Mouse (Mus musculus) adrenal gland, adult 2 months (tissue): ENCODE data around the gene Rrp15. TPM values are rescaled to one million over a fixed set of nuclear protein-coding genes. Genes with fewer than 3 reads are reported as not detected.
"Not testable (repeated sequence)": the region's sequence is repeated elsewhere in the genome, so short reads cannot be mapped to it uniquely, and the experiment has no call there.

Experiments used
- DNase-seq: peaks from one replicate; pipeline ENCODE4 v3.0.0; 2021
- long read RNA-seq: library from polyadenylated mRNA; stranded (forward); transcript quantifications from one replicate; pipeline ENCODE4 v2.0.0, GENCODE M21; 2021
- polyA plus RNA-seq: library from polyadenylated mRNA; depleted of rRNA; stranded (reverse); fragments of >200 nt; gene quantifications from 2 replicates; pipeline ENCODE4 v1.2.3, GENCODE M21; 2012; rRNA removed
- total RNA-seq, 2 experiments: library from RNA; stranded (reverse); gene quantifications; 2 replicates each; pipeline ENCODE4 v1.2.3; 2021

Rrp15 gene
- 10 to 100 TPM; 23.6 to 26.0 TPM for total RNA-seq
- polyA plus RNA-seq = 1.3 TPM in 2 replicates
- long read RNA-seq, transcript Rrp15-201 (5 exons, 1,321 nt) = major isoform, 19 of 19 reads
- long read RNA-seq, partial matches to known transcripts = 0 of 19 reads
- long read RNA-seq, other reads (novel, unspliced or antisense) = 0 of 19 reads

DNA sequence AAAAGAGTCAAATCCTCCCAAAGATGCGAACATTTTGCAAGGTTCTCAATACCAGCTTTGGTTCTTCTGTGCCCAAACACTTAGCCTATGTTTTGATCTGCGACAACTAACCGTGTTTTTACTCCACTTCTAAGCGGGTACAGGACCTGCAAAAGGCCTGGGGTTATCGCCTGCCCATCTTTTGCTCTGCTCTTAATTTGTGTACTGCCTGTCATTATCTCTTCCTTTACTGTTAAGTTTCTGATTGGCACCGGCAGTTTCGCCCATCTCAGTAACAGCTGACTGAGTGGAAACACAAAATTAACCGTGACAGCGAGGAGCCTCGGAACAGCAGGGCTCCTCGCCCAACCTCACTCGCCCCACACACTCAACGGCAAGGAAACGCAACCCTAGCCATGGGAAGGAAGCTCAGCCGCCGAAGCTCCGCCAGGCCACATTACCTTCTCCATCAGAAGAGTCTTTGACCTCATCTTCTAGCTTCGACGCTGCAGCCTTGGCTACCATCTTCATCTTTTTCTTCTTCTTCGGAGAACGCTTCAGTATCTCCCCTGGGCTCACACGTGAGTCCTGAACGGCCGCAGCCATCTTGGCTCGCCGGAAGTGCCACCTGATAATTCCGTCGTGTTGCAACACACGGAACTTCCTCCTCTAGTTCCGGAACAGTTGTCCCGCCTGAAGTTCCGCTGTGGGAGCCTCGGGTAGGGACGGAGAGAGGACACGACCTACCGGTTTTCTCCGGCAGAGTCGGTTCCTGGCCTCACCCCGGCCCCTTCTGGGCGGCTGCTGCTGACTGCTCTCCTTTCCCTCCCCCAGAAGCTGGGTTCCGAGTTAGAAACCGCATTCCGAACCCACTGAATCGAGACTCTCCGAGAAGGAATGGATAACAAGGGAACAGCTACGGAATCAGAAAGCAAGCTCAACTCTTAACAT is at the start of gene Rrp15:
Gene Rrp15, minus strand, starts transcription at position 635 of the 930 bp plus-strand sequence.
- DNase-seq = peak; percentile 87

DNA sequence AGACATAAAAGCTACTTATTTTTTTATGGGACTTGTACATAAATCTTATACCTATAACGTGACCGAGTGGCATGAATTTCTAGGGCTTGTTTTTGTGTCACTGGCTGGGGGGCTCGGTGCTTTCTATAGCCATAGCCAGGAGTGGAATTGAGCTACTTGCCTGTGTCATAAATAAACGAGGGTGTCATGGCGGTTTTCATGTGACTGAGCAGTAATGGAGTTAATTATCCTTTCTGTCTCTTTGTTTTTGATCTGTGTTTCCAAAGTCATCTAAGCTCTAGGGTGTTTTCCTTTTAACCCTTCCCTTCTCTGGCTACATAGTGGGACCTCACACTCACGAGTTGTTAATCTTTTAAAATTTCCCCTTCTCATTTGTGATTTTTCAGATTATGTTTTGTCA is 48.8 kb upstream of the Rrp15 start:
- DNase-seq = no peak

DNA sequence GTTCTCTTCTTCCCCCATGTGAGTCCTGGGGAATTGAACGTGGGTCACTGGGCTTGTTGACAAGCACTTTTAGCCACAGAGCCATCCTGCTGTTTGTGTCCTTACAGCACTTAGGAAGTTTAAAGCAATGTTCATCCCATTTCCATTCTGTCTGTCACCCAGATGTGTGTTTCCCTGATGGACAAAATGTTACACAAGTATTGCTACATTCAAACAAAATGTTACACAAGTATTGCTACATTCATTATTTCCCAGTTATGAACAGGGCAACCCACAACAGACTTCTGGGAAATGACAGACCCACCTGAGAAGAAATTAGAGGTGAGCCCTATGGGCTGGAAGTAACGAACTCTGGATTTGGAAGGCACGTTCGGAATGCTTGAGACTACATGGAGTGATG is 36.2 kb upstream of the Rrp15 start:
- DNase-seq = no peak

DNA sequence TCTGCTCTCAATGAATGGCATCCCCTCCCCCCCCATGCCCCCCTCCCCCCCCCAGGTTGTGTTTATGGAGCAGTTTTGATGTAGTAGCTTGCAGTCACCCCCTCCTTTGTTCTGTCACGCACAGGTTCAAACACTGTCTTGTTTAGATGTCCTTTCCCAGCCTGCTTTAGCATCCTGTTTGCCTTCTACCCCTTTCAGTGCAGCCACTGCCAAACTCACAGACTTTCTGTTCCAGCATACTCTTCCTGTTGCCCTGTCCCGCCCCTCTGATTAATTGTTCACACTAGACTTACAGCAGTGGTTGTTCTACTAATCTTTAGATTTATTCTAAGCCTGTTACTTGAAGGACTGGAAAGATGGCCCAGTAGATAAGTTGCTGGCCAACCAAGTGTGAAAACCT is 31.7 kb upstream of the Rrp15 start:
- no peak for DNase-seq

DNA sequence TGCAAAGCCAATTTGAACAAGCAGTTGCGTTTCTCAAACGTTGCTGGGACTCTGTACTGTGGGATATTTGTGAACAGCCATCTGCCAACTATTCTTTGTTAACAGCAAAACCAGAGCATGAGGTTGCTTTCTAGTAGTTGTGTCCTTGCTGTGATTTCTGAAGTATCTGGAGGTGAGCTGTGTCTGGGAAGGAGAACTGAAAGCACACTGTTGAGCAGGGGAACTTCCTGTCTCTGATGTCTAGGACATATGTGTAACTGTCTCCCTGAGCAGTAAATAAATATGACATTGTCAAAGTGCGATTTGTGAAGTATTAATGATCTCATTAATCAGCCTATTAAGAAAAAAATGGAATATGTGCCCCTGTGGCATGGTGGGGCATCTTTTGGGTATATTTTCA is 24.0 kb upstream of the Rrp15 start:
- no peak for DNase-seq

DNA sequence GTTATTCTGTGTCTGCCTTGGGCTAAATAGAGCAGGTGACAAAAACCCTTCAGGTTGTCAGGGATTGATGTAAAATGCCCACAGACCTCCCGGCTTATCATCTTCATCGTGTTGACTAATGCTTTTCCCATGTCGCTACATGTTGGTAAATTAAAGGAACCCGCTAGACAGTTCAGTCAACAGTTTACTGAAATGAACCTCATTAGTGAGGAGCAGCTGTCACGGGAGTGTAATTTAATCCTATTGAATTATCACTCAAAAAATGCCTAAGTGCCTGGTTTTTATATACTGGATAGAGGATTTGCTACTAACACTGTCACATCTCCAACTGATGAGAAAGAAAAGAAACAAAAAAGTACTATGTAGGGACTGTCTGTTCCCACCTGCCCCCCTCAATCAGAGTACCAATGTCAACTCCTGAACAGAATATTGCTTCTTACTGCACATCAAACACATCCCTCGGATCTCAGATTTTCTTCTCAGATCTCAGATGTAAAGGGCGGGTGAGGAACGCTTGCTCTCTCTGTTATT is 23.5 kb upstream of the Rrp15 start:
- DNase-seq = no peak

DNA sequence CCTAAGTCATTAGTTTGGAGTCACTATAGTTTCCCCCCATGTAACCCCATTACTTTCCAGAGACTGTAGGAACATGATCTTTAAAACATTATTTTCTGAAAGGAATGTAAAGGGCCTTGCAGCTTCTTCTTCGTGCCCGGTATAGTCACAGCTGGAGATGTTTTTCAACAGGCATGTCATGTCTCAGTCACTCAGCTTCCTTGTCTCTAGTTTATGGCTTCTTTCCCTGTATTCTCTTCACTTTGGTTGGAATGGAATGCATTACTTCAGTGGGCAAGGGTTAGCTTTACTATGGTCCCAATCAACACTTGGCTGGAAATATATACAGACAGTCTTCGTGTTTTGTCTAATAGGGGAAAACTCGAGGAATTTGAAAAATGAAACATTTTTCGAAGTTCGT is 22.8 kb upstream of the Rrp15 start:
- no peak for DNase-seq

DNA sequence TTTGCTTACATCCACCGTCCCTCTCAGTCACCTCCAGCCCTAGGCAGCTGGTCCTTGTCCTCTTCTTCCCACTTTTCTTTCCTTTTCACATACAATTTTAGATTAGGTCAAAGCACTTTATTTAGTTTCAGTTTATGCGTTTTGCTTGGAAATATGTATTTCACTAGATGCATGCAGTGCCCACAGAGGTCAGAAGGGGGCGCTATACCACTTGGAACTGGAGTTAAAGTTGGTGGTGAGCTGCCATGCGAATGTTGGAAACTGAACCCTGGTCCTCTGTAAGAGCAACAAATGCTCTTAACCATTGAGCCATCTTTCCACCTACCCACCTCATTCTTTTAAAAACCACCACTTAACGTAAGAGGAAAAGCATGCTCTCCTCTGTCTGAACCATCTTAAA is 21.5 kb upstream of the Rrp15 start:
- DNase-seq = no peak

DNA sequence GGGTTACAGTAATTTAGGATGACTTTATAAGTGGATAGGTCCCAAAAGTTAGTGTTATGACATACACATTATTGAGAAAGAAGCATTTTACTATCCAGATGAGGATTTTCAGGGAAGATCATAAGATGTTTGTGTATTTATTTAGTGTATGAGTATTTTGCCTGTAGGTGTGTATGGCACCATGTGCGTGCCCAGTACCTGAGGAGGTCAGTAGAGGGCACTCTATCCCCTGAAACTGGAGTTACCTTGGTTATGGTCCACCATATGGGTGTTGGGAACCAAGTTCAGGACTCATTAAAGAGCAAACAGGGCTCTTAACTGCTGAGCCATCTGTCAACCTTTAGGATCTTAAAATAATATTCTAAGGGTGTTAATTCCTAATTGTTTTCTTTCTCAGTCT is 19.2 kb upstream of the Rrp15 start:
- DNase-seq = no peak

DNA sequence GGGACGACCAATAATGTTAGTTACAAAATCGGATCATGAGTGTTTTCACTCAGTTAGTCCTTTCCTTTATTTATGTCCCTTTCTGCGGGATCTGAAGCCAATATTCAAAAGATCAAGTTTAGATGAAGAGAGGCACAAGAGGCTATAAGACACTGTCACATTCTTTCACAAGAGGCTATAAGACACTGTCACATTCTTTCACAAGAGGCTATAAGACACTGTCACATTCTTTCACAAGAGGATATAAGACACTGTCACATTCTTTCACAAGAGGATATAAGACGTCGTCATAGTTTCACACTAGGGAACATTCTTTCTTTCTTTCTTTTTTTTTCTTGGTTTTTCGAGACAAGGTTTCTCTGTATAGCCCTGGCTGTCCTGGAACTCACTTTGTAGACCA is 14.3 kb upstream of the Rrp15 start:
- DNase-seq = not testable (repeated sequence)

DNA sequence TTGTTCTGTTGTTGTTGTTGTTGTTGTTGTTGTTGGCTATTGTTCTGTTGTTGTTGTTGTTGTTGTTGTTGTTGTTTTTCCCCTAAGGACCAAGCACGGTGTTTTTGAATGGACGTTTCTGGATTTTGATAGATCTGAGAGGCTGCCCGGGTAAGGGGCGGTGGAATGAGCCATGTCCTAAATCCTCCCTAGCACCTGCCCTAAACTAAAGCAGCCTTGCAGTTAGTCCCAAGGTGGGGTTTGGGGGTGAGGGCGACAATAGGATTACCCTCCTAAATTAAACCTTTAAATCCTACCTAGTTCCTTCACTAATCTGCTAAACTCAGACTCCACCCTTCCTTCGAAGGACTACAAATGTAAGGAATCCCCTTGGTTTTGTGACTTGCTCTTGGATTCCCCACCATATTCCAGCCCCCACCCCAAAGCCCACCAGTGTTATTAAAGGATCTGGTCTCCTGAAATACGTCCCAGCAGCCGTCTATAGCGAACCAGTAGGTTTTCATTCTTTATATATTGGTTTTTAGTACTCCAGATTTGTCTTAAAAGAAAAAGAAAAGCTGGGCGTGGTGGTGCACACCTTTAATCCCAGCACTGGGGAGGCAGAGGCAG is 621 bp upstream of the Rrp15 start:
- no peak for DNase-seq

DNA sequence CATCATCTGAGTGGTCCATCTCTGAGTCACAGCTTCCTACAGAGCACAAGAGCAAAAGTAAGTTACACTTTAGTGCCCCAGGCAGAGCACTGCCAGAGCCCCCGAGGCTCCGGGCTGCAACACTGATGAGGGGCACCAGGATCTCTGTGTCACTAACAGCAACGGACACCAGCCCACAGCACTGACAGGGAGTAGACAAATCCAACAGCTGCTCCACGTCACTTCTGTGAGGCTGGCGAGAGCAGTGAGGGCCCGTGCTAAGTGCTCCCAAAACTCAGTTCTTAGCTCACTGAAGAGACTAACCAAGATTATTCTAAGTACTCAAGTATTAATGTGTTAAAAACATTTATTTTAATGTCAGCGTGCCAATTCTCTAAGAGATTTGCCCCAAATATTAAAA is 9.3 kb downstream of the Rrp15 start:
- DNase-seq = no peak

DNA sequence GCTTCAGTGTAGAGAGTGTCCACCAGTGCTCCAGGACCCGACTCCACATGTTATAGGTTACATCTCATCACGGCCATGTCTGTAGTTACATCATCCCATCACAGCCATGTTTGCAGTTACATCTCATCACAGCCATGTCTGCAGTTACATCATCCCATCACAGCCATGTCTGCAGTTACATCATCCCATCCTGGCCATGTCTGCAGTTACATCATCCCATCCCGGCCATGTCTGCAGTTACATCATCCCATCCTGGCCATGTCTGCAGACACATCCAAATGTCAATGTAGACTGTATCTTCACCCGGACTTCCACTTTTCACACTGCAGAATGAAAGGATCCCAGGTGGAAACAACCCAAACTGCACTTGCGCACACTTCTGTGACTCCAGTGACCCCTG is 13.6 kb downstream of the Rrp15 start:
- DNase-seq = no peak

DNA sequence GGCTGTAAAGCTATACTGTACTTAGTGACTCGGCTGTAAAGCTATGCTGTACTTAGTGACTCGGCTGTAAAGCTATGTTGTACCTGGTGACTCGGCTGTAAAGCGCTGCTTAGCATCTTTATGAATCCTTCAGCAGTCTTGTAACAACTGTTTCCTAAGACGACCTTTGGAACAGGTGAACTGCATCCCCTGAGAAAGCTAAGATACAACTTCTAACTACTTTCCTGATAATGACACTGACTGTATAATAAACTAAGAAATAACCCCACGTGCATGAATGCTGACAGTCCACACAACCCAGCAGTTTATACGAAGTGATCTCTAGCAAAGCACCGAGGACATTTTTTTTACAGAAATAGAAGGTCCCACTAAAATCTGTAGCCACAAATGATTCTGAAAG is 16.1 kb downstream of the Rrp15 start:
- no peak for DNase-seq

DNA sequence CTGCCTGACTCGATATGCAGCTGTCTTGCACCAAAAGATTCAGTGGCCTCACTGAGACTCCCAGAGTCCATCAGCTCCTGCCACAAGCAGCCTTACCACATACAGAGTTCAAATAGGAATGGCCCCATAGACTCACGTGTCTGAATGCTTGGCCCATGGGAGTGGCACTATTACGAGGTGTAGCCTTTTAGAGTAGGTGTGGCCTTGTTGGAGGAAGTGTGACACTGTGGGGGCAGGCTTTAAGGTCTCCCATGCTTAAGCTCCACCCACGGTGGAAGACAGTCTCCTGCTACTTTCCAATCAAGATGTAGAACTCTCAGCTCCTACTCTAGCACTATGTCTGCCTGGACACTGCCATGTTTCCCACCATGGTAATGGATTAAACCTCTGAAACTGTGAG is 20.4 kb downstream of the Rrp15 start:
- DNase-seq = no peak

DNA sequence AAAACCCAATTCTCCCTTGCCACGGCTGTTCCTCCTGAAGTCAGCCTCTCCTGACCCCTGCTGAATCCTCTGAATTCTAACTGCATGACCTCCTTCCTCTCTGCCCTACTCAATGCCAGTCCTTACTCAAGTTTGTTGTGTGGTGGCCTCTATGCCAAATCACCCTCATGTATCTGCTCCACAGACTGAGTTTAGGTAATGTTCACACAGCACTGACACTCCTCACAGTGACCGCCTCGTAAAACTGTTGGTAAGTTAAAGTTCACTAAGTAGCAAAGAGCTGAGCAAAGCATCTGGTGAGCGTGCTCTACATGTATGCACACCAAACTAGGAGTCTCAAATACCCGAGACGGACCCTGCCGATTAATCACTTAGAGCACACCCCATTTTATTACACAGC is 23.0 kb downstream of the Rrp15 start:
- DNase-seq = no peak

DNA sequence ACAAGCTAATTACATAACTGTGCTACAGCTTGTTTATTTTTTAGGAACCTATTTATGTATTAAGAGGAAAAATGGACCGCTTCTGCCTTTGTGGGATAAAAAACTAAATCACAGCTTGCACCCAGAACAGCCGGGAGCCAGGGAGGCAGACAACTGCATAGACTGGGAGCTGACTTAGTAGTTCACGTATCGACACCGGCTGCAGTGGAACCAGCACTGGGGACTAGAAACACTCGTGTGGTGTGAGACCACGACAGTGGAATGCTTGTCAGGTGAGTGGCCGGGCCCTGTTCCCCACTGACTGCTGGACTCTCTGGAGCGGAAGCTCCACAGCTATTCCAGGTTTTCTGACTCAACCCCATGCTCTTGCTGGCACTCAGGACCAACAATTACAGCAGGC is 26.9 kb downstream of the Rrp15 start:
- DNase-seq = no peak

DNA sequence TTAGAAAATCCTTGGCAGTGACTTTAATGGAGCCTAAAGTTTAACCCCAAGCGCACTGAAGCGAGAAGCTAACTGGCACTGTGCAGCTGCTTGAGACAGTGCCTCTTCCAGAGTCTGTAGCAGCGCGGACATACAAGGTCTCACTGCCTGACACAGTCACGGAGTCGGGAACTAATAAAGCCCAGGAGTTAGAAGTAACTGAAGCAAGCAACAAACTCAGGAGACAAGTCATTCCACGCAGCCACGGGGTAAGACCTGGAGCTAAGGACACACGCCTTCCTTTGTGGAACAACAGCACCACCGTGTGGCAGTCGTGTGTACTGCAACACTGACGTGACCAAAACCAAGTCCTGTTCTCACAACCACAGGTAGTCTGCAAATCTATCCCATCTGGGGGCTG is 27.3 kb downstream of the Rrp15 start:
- DNase-seq = peak; percentile 76

DNA sequence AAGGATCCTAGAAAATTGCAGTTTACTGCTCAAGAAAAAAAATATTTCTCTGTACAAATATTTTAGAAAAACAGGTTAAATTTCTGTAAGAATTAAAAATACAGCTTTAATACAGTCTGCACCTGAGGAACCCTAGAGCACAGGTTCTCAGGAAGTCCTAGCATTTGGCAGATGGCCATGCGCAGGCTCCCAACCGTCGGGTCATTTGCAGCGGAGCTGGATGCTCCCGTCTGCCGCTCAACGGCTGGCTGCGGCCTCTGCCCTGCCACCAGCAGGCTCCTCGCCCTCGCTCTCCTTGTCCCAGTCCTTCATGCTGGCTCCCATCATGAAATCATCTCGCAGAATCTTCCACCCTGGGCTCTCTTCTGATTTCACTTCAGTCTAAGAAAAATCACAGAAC is 28.0 kb downstream of the Rrp15 start:
- DNase-seq = no peak

DNA sequence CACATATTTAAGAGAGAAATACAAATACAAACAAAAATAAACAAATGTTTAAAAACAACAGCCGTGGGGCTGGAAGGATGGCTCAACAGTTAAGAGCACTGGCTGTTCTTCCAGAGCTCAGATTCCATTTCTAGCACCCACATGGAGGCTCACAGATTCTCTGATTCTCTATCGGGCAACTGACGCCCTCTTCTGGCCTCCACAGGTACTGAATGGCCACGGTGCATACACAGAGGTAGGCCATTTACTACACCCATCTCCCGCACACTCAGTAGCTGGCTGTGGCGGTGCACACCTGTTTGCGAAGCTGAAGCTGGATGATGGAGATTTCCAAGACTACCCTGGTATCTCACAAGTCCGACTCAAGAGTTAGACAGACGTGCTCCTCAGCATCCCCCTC is 29.4 kb downstream of the Rrp15 start:
- no peak for DNase-seq

DNA sequence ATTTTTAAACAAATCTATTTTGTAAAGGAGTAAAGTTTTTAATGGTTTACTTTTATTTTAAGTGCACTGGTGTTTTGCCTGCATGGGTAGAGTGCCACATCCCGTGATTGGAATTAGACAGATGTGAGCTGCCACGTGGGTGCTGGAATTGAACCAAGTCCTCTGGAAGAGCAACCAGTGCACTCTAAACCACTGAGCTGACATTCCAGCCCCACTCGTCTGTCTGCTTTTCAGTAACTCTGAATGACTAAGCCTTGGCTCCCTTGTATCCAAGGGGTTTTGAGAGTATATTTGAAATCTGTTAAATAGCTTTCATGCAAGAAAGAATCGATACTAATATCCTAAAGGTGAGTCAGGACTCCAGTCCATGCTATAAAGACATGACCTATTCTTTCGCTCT is 30.3 kb downstream of the Rrp15 start:
- DNase-seq = no peak

DNA sequence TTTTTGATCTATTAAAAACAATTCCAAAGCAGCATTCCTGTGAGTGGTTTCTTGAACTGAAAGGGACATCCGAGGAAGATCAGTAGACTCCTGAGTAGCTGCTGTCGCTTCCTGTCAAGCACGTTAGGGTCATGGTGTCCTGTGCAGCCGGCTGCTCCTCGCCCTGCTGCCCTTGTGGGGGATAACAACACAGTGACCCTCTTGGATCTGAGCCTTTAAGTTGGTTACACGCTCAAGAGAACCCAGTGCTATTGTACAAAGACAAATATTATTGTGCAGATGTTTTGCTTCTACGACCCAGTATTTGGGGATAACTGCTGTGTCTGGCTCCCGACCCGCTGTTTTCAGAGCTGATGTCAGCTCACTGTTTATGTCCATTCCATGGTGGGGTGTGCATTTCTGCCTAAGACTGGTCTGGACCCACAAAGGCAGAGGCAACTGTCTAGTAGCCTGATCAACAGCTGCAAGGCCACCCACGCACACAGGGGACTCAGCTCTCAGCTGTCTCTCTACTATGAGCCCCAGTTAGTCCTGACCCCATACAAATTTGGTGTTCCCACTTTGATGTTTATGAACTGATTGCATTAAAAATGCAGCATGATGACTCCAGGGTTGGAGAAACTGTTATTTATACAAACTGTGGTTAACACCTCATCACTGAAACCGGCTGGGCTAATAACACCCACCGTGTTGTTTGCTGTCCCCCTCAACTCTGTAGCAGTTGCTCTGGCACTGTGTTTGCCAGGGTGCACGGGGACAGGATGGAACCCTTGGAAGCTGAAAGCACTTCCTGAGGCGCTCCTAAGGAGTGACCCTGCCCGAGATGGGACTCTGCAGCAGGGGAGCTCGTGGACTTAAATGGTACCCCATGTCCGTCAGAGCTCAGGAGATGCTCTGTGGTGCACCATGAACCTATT is 33.9 kb downstream of the Rrp15 start:
- DNase-seq = no peak
